Mouse (Mus musculus) liver, adult (tissue): ENCODE measurements around the gene Gm21985.

ENCODE experiments used
- GATA4 ChIP-seq: IDR thresholded peaks from 2 replicates; pipeline ENCODE4 v1.6.1; 2014; ENCODE audit warnings: mild to moderate bottlenecking, low read length; ENCODE audit not compliant: insufficient replicate concordance

Gm21985 gene

GRCm38 (mm10) chr2:112266242-112266592, at the start of gene Gm21985:
Gm21985 (plus strand) TSS chr2:112266314.
- TF ChIP-seq GATA4, result peak; percentile 57; the same call in 1 of the 2 replicates

- TF ChIP-seq GATA4, result no peak
Measured at GRCm38 (mm10) chr2:112217614-112218013, 48.5 kb upstream of the Gm21985 start.

- no peak for TF ChIP-seq GATA4
Measured at GRCm38 (mm10) chr2:112220880-112221279, 45.2 kb upstream of the Gm21985 start.

- TF ChIP-seq GATA4, result no peak
Measured at GRCm38 (mm10) chr2:112222607-112223006, 43.5 kb upstream of the Gm21985 start.

- TF ChIP-seq GATA4, result no peak
Measured at GRCm38 (mm10) chr2:112224356-112224755, 41.8 kb upstream of the Gm21985 start.

- no peak for TF ChIP-seq GATA4
Measured at GRCm38 (mm10) chr2:112232623-112233022, 33.5 kb upstream of the Gm21985 start.

- no peak for TF ChIP-seq GATA4
Measured at GRCm38 (mm10) chr2:112236620-112237019, 29.5 kb upstream of the Gm21985 start.

GRCm38 (mm10) chr2:112238006-112238405, 28.1 kb upstream of the Gm21985 start:
- no peak for TF ChIP-seq GATA4

GRCm38 (mm10) chr2:112239212-112239934, 26.7 kb upstream of the Gm21985 start, which contains the start of gene Lpcat4:
Lpcat4 (plus strand) TSS chr2:112239468.
- no peak for TF ChIP-seq GATA4

GRCm38 (mm10) chr2:112239935-112240721, 26.0 kb upstream of the Gm21985 start:
- no peak for TF ChIP-seq GATA4

GRCm38 (mm10) chr2:112241787-112242186, 24.3 kb upstream of the Gm21985 start:
- no peak for TF ChIP-seq GATA4

- no peak for TF ChIP-seq GATA4
Measured at GRCm38 (mm10) chr2:112245307-112245706, 20.8 kb upstream of the Gm21985 start.

GRCm38 (mm10) chr2:112246193-112246592, 19.9 kb upstream of the Gm21985 start:
- TF ChIP-seq GATA4, result no peak

GRCm38 (mm10) chr2:112247323-112247722, 18.8 kb upstream of the Gm21985 start:
- TF ChIP-seq GATA4, result no peak

- no peak for TF ChIP-seq GATA4
Measured at GRCm38 (mm10) chr2:112249780-112250453, 16.2 kb upstream of the Gm21985 start.

GRCm38 (mm10) chr2:112254675-112255515, 11.2 kb upstream of the Gm21985 start:
- no peak for TF ChIP-seq GATA4
